Mouse (Mus musculus): ENCODE measurements around the gene Ptprg. TPM values are rescaled to one million over a fixed set of nuclear protein-coding genes. Genes with fewer than 3 reads are reported as not detected.

Ptprg gene
- total RNA-seq, 4 experiments from 2014 or later: 67.3 to 90.1 (median 75.5) TPM

DNA sequence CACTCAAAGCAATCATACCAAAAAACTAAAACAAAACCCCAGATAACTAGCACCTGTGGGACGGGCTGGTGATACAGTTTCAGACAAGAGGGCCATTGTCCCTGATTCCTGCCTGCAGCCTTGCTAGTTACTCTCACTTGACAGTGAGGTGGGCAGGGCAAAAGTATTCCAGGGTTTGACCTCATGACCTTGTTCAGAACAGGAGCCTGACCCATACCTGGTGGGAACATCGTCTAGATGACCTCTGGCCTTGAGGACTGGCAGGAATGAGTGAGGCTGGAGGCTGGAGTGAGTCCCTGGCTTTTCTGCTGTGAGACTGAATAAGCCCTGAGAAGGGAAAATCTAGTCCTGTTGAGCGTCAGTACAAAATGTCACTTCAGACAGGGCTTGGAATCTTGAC is 11.1 kb downstream of the Ptprg start:
- no peak for DNase-seq (ENCODE audit: low spot score in 2 of 2)

DNA sequence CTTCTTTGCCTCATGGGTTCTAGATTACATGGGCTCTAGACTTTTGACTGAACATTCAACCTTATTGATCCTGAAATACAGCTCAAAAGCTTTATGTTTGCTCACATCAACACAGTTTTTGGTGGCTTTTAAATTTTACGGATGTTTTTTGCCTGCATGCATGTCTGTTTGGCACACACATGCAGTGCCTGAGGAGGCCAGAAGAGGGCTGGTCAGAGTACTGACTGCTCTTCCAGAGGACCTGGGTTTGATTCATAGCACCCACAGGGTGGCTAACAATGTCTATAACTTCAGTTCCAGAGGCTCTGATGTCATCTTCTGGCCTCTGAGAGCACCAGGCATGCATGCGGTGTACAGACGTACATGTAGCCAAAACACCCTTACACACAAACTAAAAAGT is 12.0 kb downstream of the Ptprg start:
- no peak for DNase-seq (ENCODE audit: low spot score in 2 of 2)

- DNase-seq (ENCODE audit: low spot score in 2 of 2): no peak
Observed at GRCm38 (mm10) chr14:11569734-11570133, 16.4 kb downstream of the Ptprg start.

GRCm38 (mm10) chr14:11571766-11572394 is 18.5 kb downstream of the Ptprg start:
- DNase-seq (ENCODE audit: low spot score in 2 of 2): no peak

GRCm38 (mm10) chr14:11572395-11572784 is 19.1 kb downstream of the Ptprg start:
- no peak for DNase-seq (ENCODE audit: low spot score in 2 of 2)

GRCm38 (mm10) chr14:11573710-11574109 is 20.4 kb downstream of the Ptprg start:
- no peak for DNase-seq (ENCODE audit: low spot score in 2 of 2)

GRCm38 (mm10) chr14:11577276-11577909 is 24.1 kb downstream of the Ptprg start:
- DNase-seq (ENCODE audit: low spot score in 2 of 2): no peak

DNA sequence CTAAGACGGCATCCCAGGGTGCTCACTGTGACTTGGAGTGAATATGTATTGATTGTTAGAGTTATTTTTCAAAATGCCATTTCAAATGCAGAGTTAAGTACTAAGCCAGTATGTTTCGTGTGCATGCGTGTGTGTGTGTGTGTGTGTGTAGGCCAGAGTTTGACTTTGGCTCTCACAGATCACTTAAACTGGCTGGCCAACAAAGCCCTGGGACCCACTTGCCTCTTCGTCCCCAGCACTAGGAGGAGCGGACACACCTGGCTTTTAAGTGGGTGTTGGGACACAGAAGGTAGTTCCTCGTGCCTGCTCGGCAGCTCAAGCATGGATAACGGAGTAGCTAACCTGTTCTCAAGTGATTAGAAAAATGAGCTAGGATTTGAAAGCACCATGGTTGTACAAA is 24.6 kb downstream of the Ptprg start:
- no peak for DNase-seq (ENCODE audit: low spot score in 2 of 2)

GRCm38 (mm10) chr14:11578492-11578967 is 25.2 kb downstream of the Ptprg start:
- no peak for DNase-seq (ENCODE audit: low spot score in 2 of 2)

DNA sequence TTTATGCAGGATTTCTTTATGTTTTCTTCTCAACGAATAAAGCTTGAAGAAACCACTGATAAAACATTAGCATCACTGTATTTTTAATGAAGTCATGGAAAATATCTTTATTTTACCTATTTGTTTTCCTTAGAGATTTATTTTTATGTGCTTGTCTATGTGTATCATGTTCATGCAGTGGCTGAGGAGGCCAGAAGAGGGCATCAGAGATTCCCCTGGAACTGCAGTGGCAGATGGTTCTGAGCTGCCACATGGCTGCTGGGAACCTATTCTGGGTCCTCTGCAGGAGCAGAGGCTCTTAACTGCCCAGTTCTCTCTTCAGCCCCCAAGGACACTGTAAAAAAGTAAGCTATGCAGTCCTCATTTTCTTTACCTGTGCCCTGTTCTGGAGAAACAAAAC is 26.6 kb downstream of the Ptprg start:
- DNase-seq (ENCODE audit: low spot score in 2 of 2): no peak

DNA sequence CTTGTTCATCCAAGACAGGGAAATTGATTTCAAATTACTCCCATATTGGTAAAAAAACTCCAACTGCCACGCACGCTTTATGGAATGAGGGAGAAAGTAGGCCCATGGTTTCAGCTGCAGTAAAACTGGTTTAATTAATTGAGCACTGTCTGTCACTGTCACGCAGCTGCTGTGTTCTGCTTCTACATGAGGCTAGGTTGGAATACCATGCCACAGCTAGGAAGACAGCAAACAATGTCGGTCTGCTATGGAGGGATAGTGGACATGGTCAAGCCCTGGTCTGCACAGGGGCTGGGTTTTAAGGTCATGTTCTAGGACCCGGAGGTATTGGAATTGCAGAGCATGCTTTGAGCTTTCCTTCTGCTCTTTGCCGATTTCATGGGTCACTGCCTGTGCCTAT is 30.9 kb downstream of the Ptprg start:
- DNase-seq (ENCODE audit: low spot score in 2 of 2): no peak

GRCm38 (mm10) chr14:11584929-11585633 is 31.7 kb downstream of the Ptprg start:
- DNase-seq (ENCODE audit: low spot score in 2 of 2): no peak

- DNase-seq (ENCODE audit: low spot score in 2 of 2): no peak
Observed at GRCm38 (mm10) chr14:11590387-11590786, 37.1 kb downstream of the Ptprg start.

DNA sequence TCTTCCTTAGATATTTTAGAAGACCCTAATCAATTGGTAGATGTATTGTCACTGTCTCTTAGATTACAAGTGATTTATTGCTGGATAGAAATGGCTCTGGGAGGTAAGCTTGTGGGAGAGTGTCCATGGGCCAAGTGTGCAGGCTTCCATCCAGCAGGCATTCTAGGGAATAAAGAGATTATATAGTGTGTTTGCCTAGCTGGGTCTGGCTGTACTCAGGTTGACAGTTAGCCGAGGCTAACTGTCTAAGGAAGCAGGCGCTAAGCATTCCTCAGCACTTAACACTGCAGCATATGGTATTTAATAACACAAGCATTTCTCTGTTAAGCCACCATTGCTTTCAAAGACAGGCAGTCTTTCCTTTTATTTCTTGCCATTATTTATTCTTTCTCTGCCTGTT is 39.3 kb downstream of the Ptprg start:
- DNase-seq (ENCODE audit: low spot score in 2 of 2): no peak

GRCm38 (mm10) chr14:11594336-11594735 is 41.0 kb downstream of the Ptprg start:
- DNase-seq (ENCODE audit: low spot score in 2 of 2): no peak

DNA sequence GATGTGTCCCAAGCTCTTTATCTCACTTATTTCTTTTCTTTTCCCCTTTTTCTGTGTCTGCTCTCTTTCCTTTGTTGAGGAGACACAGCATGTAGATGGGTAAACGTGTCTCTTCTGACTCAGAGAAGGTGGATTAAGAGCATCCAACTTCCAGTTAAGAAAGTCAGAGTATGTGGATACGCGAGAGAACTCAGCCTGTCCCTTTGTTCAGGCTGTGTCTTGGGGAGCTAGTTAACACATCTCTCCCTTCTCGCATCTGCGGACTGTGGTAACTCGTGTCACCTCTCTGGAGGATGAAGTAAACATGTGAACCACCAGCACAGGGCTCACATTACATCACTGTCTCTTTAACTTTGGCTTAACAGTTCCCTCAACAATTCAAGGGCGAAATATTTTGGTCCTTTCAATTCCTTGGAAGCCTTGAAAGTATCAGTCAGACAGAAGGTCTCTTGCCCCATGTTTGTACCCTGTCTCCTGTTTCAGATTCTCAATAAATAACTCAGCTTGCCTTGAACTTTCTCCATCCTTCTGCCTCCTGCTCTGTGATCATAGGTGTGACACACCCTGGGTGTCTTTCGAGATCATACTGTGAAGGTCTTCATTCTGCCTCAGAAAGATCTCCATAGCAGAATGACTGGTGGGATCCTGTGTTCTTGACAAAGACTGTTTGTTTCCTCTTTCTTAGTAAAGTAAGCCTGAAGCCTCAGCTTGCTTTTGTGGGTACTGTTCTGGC is 51.0 kb downstream of the Ptprg start:
- DNase-seq (ENCODE audit: low spot score in 2 of 2): no peak

DNA sequence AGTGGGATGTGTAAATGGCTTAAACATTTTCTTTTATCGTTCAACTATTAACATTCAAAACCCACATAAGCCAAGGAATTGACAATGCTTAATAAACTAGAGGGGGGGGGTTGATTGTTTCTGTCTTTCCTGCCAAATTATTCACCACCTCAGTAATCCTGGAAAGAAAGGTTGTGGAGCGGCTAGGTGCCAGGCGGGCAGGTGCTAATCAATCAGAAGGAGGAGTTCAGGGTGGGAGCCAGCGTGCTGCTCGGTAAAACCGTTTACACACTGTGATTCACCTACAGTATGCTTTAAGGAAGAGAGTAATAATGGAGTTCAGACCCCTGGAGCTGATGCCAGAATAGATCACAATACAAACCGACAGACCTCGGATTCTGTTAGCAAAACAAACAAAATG is 55.0 kb downstream of the Ptprg start:
- DNase-seq (ENCODE audit: low spot score in 2 of 2): no peak

DNA sequence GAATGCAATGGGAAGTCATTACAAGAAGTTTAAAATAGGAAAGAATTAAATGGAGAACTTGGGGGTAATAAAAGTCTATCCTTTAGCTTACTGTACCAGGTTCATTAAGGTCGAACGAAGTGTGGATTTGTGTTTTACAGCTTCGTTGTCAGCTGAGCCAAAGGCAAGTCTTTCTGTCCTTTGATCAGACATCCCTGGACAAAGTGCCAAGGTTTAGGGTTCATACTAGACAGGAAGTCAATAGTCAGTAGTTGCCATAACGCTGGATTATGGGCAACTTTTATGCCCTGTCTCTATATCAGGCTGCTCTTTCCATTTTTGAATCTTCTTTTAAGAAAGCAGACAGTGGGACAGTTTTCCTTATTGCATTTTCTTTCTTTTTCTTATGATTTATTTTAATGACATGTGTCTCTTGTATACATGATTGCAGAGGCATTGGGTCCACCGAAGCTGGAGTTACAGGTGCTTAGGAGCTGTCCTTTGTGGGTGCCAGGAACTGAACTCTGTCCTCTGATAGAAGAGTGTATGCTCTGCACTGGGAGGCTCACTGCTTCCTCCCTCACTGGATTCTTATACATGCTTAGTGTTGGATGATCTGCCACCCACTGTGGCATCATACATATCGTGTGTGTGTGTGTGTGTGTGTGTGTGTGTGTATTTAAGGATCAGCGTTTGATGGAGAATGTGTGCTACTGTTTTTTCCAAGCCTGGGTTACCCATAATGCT is 56.7 kb downstream of the Ptprg start:
- DNase-seq (ENCODE audit: low spot score in 2 of 2): no peak

DNA sequence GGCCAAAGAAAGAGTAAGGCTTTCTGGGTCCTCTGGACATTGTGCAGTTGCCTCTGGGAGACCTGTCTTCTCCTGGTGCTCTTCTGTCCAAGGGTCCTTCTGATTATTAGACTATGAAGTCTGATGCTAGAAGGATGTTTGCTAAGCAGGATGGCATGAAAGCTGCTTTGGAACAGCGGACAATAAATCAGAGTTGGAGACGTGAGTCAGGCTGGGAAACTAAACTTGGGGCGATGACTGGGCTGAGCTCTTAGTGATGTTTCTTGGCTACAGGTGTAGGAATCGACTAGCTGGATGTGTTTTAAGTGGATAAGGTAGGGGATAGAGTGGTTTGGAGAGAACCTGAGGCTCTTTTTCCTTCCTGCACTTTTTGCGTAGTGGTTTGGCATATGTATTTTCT is 59.1 kb downstream of the Ptprg start:
- DNase-seq (ENCODE audit: low spot score in 2 of 2): no peak

DNA sequence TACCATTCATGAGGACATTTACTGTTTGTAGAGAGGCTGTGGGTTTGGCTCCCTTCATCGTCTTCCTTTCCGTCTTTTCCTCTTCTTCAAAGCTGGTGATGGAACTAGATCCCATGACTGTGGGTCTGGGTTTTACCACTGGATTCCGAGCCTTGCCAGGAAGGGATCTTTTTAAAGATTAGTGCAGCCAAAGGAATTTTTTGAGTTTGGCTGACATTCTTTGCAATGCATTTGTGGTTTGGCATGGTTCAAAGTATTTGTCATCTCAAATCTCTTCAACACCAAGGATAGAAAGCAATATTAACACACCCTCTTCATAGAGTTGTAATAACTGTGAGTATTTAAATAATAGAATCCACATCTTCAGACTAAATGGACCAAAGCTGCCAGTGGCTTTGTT is 59.8 kb downstream of the Ptprg start:
- no peak for DNase-seq (ENCODE audit: low spot score in 2 of 2)

DNA sequence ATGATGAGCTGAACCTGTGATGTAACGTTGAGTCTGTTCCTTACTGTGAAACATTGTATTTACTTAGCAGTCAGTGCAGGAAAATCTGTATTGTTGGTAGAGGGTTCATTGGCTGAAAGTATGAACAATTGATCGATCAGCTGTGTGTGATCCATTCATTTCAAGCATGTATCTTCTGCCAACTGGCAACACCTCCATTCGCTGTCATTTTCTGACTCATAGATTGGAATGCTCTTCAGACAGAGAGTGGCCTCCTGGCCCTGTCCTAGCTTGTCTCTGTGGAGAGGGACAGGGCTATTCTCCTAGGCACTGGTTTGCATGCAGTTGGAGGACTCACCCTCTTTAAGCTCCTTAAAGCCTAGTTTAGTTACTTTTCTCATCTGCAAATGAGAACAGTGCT is 62.4 kb downstream of the Ptprg start:
- DNase-seq (ENCODE audit: low spot score in 2 of 2): no peak
